Mouse (Mus musculus) bone marrow, adult 2 months (tissue): Measurements from ENCODE around the gene Mipol1. TPM values are rescaled to one million over a fixed set of nuclear protein-coding genes. Genes with fewer than 3 reads are reported as not detected.

ENCODE experiments used
- H3K27ac ChIP-seq: fragments of 200-500 bp; 2 replicates; pipeline ENCODE4 v1.5.1; 2012; ENCODE audit warnings: low read depth, mild to moderate bottlenecking, control low read depth, inconsistent platforms, low read length; ENCODE audit not compliant: control insufficient read depth, poor library complexity, insufficient read depth
- H3K4me1 ChIP-seq: fragments of 200-500 bp; 2 replicates; pipeline ENCODE4 v1.6.1; 2011; ENCODE audit warnings: low read length; ENCODE audit not compliant: control insufficient read depth, insufficient read depth
- H3K4me3 ChIP-seq: fragments of 200-500 bp; replicated peaks from 2 replicates; pipeline ENCODE3; 2011; ENCODE audit warnings: mild to moderate bottlenecking, low read depth, low read length, control low read depth; ENCODE audit not compliant: control insufficient read depth
- CTCF ChIP-seq: fragments of 200-500 bp; IDR thresholded peaks from 2 replicates; pipeline ENCODE4 v1.5.1; 2011; ENCODE audit warnings: low read length, control low read depth; ENCODE audit not compliant: control insufficient read depth, insufficient read depth
- POLR2A ChIP-seq: fragments of 200-500 bp; IDR thresholded peaks from 2 replicates; pipeline ENCODE4 v1.6.1; 2011; ENCODE audit warnings: low read depth, mild to moderate bottlenecking, control low read depth, low read length, borderline replicate concordance; ENCODE audit not compliant: control insufficient read depth
- WGBS: fragments of 180-500 bp; shearing (Covaris S2); methylation state at CpG from one replicate; pipeline ENCODE4 v1.1.7; 2018; 5-methylcytosine and 5-hydroxymethylcytosine counted together
- polyA plus RNA-seq: library from polyadenylated mRNA; stranded (reverse); fragments of >200 nt; gene quantifications from 2 replicates; pipeline ENCODE4 v1.2.4, GENCODE M21; 2011; ENCODE audit warnings: low replicate concordance; ENCODE audit not compliant: missing spikeins, insufficient read depth, insufficient read length

Mipol1 gene
- polyA plus RNA-seq, 1 experiment = 2.5 TPM

GRCm38 (mm10) chr12:57285303-57286059, 55.3 kb downstream of the Mipol1 start:
- H3K27ac ChIP-seq = no peak overlapping the region
- TF ChIP-seq POLR2A (no peak), CTCF (no peak)
- no peak overlapping the region for H3K4me3 ChIP-seq
- H3K4me1 ChIP-seq = no peaks in the 10 kb centered on the region
- 76% methylated on average over 5 of the region's 5 CpGs for WGBS

GRCm38 (mm10) chr12:57307337-57307736, 77.1 kb downstream of the Mipol1 start:
- Histone ChIP-seq H3K4me3 (no peak overlapping the region), H3K27ac (no peak overlapping the region), H3K4me1 (no peaks in the 10 kb centered on the region)
- TF ChIP-seq POLR2A = no peak
- no peak for TF ChIP-seq CTCF
- 89% methylated on average over 4 of the region's 4 CpGs for WGBS

DNA sequence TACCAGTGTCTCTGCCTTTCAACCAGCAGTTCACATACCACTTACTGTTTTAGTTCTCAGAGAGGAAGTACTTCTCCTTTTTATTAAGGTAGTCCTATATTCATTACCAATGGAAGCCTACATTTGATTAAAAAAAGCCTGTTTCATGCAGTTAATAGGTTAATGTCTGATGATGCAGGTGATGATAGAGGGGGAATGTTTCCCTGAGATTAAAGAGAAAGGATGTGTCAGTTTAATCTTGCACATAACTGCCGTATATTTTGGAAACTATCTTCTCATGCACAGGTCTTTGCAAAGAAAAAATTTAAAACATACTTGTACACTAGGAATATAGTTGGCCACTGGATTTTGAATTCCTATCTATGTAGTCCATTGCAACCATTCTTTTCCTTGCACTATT, 77.5 kb downstream of the Mipol1 start:
- 62% methylated on average over 1 of the region's 1 CpGs for WGBS
- no peaks in the 10 kb centered on the region for H3K4me1 ChIP-seq

GRCm38 (mm10) chr12:57339053-57339452, 108.8 kb downstream of the Mipol1 start:
- Histone ChIP-seq H3K4me3 (no peak overlapping the region), H3K27ac (no peak overlapping the region), H3K4me1 (no peaks in the 10 kb centered on the region)
- TF ChIP-seq POLR2A (no peak), CTCF (no peak)
- 67% methylated on average over 1 of the region's 1 CpGs for WGBS

More for the DNA sequence above, 77.5 kb downstream of the Mipol1 start:
- TF ChIP-seq CTCF (no peak), POLR2A (no peak)
- H3K4me3 ChIP-seq = no peak overlapping the region
- H3K27ac ChIP-seq = no peak overlapping the region

GRCm38 (mm10) chr12:57340111-57340510, 109.9 kb downstream of the Mipol1 start:
- Histone ChIP-seq H3K4me1 (no peaks in the 10 kb centered on the region), H3K27ac (no peak overlapping the region), H3K4me3 (no peak overlapping the region)
- no peak for TF ChIP-seq POLR2A
- TF ChIP-seq CTCF = no peak
- WGBS = 86% methylated on average over 2 of the region's 2 CpGs

GRCm38 (mm10) chr12:57362732-57363131, 132.5 kb downstream of the Mipol1 start:
- Histone ChIP-seq H3K4me1 (no peaks in the 10 kb centered on the region), H3K4me3 (no peak overlapping the region), H3K27ac (no peak overlapping the region)
- 72% methylated on average over 2 of the region's 2 CpGs for whole genome bisulfite sequencing
- TF ChIP-seq POLR2A (no peak), CTCF (no peak)

GRCm38 (mm10) chr12:57364027-57364426, 133.8 kb downstream of the Mipol1 start:
- Histone ChIP-seq H3K4me1 (no peaks in the 10 kb centered on the region), H3K4me3 (no peak overlapping the region), H3K27ac (no peak overlapping the region)
- TF ChIP-seq CTCF = no peak
- TF ChIP-seq POLR2A = no peak
- 87% methylated on average over 7 of the region's 7 CpGs for WGBS

DNA sequence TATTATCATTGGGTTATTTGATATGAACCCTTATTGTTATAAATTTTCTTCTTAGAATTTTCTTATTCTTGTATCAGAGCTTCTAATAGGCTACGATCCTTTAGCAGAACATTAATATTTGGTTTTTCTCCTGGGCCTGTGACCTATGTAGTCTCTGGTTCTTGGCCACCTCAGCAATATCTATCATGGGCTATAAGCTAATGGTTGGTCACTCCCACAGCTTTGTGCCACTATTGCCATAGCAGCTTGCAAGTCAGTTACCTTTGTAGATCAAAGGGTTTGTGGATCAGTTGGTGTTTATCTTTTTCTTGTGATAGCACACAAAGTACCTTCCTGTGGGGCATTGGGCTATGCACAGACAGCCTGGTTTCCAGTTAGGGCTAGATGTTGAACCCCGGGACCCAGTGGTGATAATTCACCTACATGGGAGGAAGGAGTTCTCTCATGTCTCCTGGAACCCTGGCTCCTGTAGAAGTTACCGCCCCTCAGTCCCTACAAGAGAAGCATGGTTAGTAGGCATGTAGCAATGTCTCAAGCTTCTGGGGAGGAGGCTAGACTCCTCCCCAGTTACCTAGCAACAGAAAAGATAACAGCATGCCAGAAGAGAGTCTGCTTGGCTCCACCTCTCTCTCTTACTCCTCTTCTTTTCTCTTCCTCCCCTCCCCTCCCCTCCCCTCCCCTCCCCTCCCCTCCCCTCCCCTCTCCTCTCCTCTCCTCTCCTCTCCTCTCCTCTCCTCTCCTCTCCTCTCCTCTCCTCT, 141.7 kb downstream of the Mipol1 start:
- Histone ChIP-seq H3K27ac (no peak overlapping the region), H3K4me3 (no peak overlapping the region), H3K4me1 (no peaks in the 10 kb centered on the region)
- WGBS = 88% methylated on average over 3 of the region's 3 CpGs
- TF ChIP-seq CTCF (no peak), POLR2A (no peak)
